Mouse (Mus musculus) lung, postnatal 0 days (tissue): ENCODE measurements around the gene Tmem240. TPM values are rescaled to one million over a fixed set of nuclear protein-coding genes. Genes with fewer than 3 reads are reported as not detected.

Experiments used
- ATAC-seq: fragments of 200-750 bp; cut with Nextera tagmentation; 2 replicates; pipeline ENCODE4 v1.8.0; 2017; ENCODE audit warnings: moderate library complexity
- DNase-seq: peaks from one replicate; pipeline ENCODE4 v3.0.0-alpha.2; 2016; ENCODE audit warnings: low spot score
- H3K27ac ChIP-seq: fragments of 300-500 bp; sonication (generic); 2 replicates; pipeline ENCODE4 v1.5.1; 2014; ENCODE audit warnings: antibody characterized with exemption, mild to moderate bottlenecking, low read length, mixed read lengths
- H3K27me3 ChIP-seq: fragments of 300-500 bp; sonication (generic); replicated peaks from 2 replicates; pipeline ENCODE4 v1.6.1; 2014; ENCODE audit warnings: low read length, mixed read lengths; ENCODE audit not compliant: insufficient read depth
- H3K36me3 ChIP-seq: fragments of 300-500 bp; sonication (generic); 2 replicates; pipeline ENCODE4 v1.6.1; 2014; ENCODE audit warnings: low read length, mixed read lengths; ENCODE audit not compliant: insufficient read depth
- H3K4me1 ChIP-seq: fragments of 300-500 bp; sonication (generic); 2 replicates; pipeline ENCODE4 v1.6.1; 2014; ENCODE audit warnings: antibody characterized with exemption, low read depth, low read length, mixed read lengths; ENCODE audit not compliant: insufficient read depth
- H3K4me2 ChIP-seq: fragments of 300-500 bp; sonication (generic); replicated peaks from 2 replicates; pipeline ENCODE4 v1.6.1; 2014; ENCODE audit warnings: low read depth, mild to moderate bottlenecking, low read length, moderate library complexity, mixed read lengths
- H3K4me3 ChIP-seq: fragments of 300-500 bp; sonication (generic); 2 replicates; pipeline ENCODE4 v1.5.1; 2014; ENCODE audit warnings: low read depth, low read length
- H3K9ac ChIP-seq: fragments of 300-500 bp; sonication (generic); replicated peaks from 2 replicates; pipeline ENCODE4 v1.6.1; 2014; ENCODE audit warnings: low read depth, mild to moderate bottlenecking
- H3K9me3 ChIP-seq: fragments of 300-500 bp; sonication (generic); 2 replicates; pipeline ENCODE4 v1.6.1; 2016; ENCODE audit warnings: low read length, mixed read lengths
- CTCF ChIP-seq: IDR thresholded peaks from 2 replicates; pipeline ENCODE4 v1.5.1; 2016; ENCODE audit warnings: antibody characterized with exemption, mild to moderate bottlenecking
- EP300 ChIP-seq: IDR thresholded peaks from 2 replicates; pipeline ENCODE4 v1.6.1; 2016; ENCODE audit warnings: antibody characterized with exemption, mild to moderate bottlenecking, control low read depth
- WGBS: fragments of 180-500 bp; shearing (Covaris S2); extraction: QIAGEN DNeasy Blood & Tissue Kit; methylation state at CpG from one replicate; pipeline ENCODE4 v1.1.7; 2014; 5-methylcytosine and 5-hydroxymethylcytosine counted together
- polyA plus RNA-seq: library from polyadenylated mRNA; unstranded; fragments of >200 nt; fragmentation: Nextera tagmentation; extraction: Ambion mirVana; gene quantifications from 2 replicates; pipeline ENCODE4 v1.2.1, GENCODE M21; 2015

The Tmem240 gene
- polyA plus RNA-seq, 1 experiment from 2014 or later, result 0.63 TPM

DNA sequence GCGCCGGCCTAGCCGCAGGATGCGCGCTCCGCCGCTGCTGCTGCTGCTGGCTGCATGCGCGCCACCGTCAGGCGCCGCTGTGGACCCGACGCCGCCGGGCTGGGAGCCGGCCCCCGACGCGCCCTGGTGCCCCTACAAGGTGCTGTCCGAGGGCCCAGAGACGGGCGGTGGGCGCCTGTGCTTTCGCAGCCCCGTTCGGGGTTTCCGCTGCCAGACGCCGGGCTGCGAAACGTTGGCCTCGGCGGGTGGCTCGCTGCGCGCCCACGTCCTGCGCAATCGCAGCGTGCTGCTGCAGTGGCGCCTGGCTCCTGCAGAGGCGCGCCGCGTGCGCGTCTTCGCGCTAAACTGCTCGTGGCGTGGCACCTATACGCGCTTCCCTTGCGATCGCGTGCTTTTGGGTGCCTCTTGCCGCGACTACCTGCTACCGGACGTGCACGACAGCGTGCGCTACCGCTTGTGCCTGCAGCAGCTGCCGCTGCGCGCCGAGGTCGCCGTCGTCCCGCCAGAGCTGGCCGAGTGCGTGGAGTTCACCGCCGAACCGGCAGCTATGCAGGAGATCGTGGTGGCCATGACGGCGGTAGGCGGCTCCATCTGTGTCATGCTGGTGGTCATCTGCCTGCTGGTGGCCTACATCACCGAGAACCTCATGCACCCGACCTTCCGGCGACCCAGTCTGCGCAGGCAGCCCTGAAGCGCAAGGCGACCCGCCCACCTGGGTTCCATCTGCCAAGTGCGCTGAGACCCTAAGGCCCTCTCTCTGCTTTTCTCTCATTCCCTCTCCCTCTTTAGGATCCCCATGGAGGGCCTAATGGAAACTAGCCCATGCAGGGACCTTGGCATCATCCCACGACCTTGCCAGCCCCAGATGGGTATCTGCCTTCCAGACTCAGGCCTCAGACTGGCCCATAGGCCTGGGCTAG, 39.9 kb upstream of the Tmem240 start:
- 3% methylated on average over 87 of the region's 92 CpGs for whole genome bisulfite sequencing
- H3K4me1 ChIP-seq, result peaks cover 4% of the 10 kb centered on the region; the same call in 1 of the 2 replicates
- peak overlapping the region; percentile 32 for H3K9ac ChIP-seq
- no peaks in the 10 kb centered on the region for H3K36me3 ChIP-seq
- H3K9me3 ChIP-seq, result no peaks in the 10 kb centered on the region
- DNase-seq, result peak; percentile 64
- H3K4me2 ChIP-seq, result peak overlapping the region; percentile 96
- no peak for TF ChIP-seq EP300
- TF ChIP-seq CTCF, result peak; percentile 68
- peak; percentile 80 for ATAC-seq
- H3K27me3 ChIP-seq, result no peaks in the 10 kb centered on the region; the same call in none of the 2 replicates
- H3K4me3 ChIP-seq, result peak overlapping the region; percentile 62
- H3K27ac ChIP-seq, result no peak overlapping the region

DNA sequence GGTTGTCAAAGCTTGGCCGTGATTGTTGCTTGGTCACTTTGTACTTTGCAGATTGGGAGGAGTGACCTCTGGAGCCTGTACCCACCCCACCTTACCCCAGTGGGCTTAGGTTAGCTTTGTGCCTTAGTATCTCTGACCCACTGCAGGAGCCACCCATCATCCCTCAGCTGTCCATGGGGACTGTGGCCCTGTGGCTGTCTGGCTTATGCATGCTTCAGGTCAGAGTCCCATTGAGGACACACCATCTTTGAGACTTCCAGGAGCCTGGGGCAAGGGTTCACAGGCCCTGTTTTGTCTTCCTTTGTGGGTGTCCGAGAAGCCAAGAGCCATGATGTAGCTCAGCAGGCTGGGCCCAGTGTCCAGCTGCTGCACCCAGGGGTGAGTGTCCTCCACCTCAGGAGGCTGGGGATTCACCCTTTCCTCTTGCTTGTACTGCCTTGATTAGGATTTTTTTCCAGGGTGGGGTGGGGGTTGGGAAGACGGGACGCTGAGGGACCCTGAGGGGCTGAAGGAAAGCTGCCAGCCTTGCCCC, 39.0 kb upstream of the Tmem240 start:
- no peaks in the 10 kb centered on the region for H3K9me3 ChIP-seq
- 0 out of 2 replicates have a peak overlapping the region, but pooled peaks have one; percentile 96 for H3K4me2 ChIP-seq
- peaks cover 4% of the 10 kb centered on the region; the same call in 1 of the 2 replicates for H3K4me1 ChIP-seq
- 78% methylated on average over 4 of the region's 4 CpGs for WGBS
- TF ChIP-seq EP300, result no peak
- TF ChIP-seq CTCF, result no peak
- no peak for ATAC-seq
- DNase-seq, result no peak
- H3K9ac ChIP-seq, result no peak overlapping the region
- H3K36me3 ChIP-seq, result no peaks in the 10 kb centered on the region
- H3K27ac ChIP-seq, result no peak overlapping the region
- H3K4me3 ChIP-seq, result no peak overlapping the region
- no peaks in the 10 kb centered on the region; the same call in none of the 2 replicates for H3K27me3 ChIP-seq

GRCm38 (mm10) chr4:155696261-155697255, 38.0 kb upstream of the Tmem240 start:
- Histone ChIP-seq H3K36me3 (no peaks in the 10 kb centered on the region), H3K4me2 (no peak overlapping the region), H3K9me3 (no peaks in the 10 kb centered on the region), H3K27ac (no peak overlapping the region), H3K9ac (no peak overlapping the region), H3K27me3 (no peaks in the 10 kb centered on the region; the same call in none of the 2 replicates), H3K4me3 (no peak overlapping the region), H3K4me1 (peaks cover 4% of the 10 kb centered on the region; the same call in 1 of the 2 replicates)
- ATAC-seq, result no peak
- no peak for TF ChIP-seq EP300
- TF ChIP-seq CTCF, result no peak
- WGBS, result 62% methylated on average over 16 of the region's 16 CpGs
- DNase-seq, result no peak

GRCm38 (mm10) chr4:155700425-155700824, 34.2 kb upstream of the Tmem240 start:
- ATAC-seq (no peak), DNase-seq (peak; percentile 79)
- peak; percentile 80 for TF ChIP-seq CTCF
- TF ChIP-seq EP300, result no peak
- Histone ChIP-seq H3K27me3 (no peaks in the 10 kb centered on the region; the same call in 1 of the 2 replicates), H3K4me2 (no peak overlapping the region), H3K4me3 (no peak overlapping the region), H3K4me1 (no peaks in the 10 kb centered on the region), H3K9ac (no peak overlapping the region), H3K36me3 (no peaks in the 10 kb centered on the region), H3K27ac (no peak overlapping the region), H3K9me3 (no peaks in the 10 kb centered on the region)

DNA sequence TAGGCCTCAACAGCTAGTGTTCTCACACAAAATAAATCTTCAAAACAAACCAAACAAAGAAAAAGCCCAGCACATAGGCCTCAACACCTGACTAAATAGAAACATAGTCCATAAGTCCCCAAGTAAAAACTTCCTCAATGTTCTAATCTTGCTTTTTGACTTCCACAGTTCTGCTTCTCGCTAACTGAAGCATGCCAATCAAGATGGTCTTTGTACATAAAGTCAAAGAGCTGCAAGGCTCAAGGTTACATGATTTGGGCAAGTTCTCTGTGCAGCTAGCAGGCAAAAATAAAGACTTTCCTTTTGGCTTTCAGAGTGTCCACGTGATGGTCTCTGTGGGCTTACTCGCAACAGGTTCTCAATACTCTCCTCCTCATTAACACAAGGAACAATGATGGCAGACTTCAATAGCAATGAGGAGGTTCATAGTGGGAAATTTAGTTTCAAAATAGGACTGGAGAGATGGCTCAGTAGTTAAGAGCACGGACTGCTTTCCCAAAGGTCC, 31.1 kb upstream of the Tmem240 start:
- DNase-seq (no peak), ATAC-seq (no peak)
- no peaks in the 10 kb centered on the region for H3K27me3 ChIP-seq
- H3K4me2 ChIP-seq, result no peak overlapping the region
- H3K9ac ChIP-seq, result no peak overlapping the region
- 94% methylated on average over 4 of the region's 4 CpGs for WGBS
- H3K4me3 ChIP-seq, result no peak overlapping the region
- TF ChIP-seq CTCF (no peak), EP300 (no peak)
- no peaks in the 10 kb centered on the region for H3K36me3 ChIP-seq
- no peaks in the 10 kb centered on the region for H3K9me3 ChIP-seq
- peaks cover 5% of the 10 kb centered on the region; the same call in 1 of the 2 replicates for H3K4me1 ChIP-seq
- H3K27ac ChIP-seq, result no peak overlapping the region
